Mouse (Mus musculus) CD8-positive naive resting alpha-beta T cell, adult 2 months (primary cell): ENCODE results near the gene Selp.

Source experiments
- DNase-seq, 2 experiments: peaks; one replicate each; pipeline ENCODE4 v3.0.0; 2022; ENCODE audit warnings: low read depth in 2 of 2, low spot score in 2 of 2

Selp gene

DNA sequence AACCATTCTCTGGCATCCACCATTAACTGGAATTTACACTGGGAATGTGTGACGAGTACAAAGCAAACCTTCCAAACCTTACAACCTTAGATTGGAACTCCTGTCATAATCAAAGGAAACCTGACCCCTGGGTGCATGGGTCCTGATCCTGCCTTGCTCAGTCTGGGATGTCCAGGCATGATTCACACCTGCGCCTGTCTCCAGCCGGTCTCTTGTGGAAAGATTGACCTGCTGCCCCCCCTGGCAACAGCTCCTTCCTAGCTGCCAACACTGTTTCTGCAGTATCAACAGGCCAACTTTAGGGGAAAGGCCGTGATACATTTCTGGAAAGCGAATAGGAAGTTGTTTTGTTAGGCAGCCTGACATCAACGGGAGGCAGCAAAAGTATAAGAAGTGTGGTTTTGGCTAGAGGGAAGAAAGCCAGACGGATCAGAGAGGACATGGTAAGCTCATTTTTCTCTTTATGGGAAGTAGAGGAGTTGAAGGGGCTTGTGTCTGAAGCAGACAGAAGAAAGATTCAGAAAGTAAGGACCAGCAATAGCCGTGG is at the start of gene Selp:
Gene Selp, plus strand, starts transcription at position 318 of the 547 bp plus-strand sequence.
- DNase-seq, result no peak

DNA sequence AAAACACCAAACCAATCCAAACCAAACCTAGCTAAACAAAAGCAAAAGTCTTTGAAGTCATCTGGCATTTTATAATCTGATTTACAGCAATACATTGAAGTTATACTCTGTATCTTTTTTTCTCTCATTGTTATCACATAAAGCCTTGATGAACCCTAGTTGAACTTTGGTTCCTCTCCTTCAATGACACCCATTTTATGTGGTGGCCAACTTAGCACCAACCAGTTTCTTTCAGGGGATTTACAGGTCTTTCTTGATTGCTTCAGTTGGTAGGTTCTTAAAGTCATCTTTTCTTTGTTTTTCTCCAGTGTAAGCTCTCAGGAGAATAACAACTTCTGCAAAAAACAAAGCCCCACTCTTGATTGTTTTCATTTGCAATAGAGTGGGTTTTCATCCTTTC is 45.8 kb upstream of the Selp start:
- DNase-seq, result peak in 1 of 2 experiments; percentile 41

DNA sequence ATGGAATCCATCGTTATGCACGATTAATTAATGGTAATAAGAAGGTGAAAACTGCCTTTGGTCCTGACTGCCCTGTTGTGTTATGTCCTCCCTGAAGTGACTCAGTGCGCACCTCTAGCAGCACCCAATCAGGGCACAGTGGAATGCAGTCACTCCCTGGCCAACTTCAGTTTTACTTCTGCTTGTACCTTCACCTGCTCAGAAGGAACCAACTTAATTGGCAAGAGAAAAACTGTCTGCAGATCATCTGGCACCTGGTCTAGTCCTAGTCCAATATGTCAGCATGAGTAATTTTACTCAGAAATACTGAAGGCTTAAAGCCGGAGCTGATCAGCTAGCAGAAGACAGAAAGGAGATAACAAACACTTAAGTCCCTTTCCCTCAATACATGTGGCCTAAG is 44.6 kb upstream of the Selp start:
- DNase-seq, result no peak

GRCm38 (mm10) chr1:164071111-164071510 is 44.0 kb upstream of the Selp start:
- DNase-seq, result peak in 1 of 2 experiments; percentile 43

DNA sequence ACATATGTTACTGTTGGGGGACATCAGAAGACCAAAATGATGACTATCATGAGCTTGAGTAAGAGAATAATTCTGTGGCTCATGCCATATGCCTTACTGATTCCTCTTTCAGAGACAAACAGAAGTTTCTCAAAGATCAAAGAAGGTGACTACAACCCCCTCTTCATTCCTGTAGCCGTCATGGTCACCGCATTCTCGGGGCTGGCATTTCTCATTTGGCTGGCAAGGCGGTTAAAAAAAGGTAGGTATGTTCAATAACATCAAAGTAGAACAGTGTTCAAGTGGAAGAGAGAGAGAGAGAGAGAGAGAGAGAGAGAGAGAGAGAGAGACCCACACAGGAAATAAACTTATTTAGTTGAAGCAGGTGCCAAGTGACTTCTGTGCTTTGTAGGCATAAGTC is 43.1 kb upstream of the Selp start:
- peak; percentile 55 to 56 for DNase-seq

DNA sequence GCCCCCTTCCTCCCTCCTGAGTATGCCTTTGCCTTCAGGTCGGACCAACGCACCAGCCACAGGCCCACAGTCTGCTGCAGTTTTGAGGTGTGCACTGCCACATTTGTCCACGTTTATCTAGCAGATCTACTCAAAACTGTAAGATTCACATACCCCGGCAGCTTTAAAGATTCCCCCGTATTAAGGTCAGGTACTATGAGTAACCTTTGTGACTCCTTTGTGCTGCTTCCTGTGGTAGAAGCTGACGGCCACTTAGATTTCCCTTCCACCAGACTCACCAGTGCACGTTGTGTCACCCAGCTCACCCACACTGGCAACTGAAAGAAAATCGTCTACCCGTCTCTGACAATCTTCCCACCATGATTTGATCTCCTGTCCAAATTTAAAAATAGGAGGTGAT is 42.0 kb upstream of the Selp start:
- no peak for DNase-seq

GRCm38 (mm10) chr1:164073803-164074202 is 41.3 kb upstream of the Selp start:
- DNase-seq, result no peak

- DNase-seq, result no peak
Observed at GRCm38 (mm10) chr1:164074606-164075140, 40.4 kb upstream of the Selp start.

GRCm38 (mm10) chr1:164075416-164075815 is 39.6 kb upstream of the Selp start:
- DNase-seq, result no peak

- DNase-seq, result no peak
Observed at GRCm38 (mm10) chr1:164076441-164076840, 38.6 kb upstream of the Selp start.

- peak in 1 of 2 experiments; percentile 58 for DNase-seq
Observed at GRCm38 (mm10) chr1:164077031-164077430, 38.0 kb upstream of the Selp start.

DNA sequence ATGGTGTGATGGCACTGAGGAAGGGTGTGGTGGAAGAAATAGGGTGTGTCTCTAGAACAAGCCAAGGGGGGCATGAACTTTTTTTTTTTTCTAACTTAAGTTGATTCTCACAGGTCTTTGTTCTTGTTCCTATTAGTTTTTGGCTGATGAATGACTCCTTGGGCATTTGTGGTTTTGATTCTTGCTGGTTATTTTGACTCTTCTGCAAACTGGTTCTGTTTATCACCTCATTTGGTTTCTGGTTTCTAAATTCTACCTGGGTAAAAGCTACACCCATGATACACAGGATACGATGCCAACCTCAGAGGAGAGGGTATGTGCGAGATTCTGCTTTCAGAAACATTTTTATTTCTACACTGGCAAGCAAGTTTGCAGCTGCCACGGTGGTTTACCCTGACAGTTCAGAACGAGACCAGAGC is 36.7 kb upstream of the Selp start:
- DNase-seq, result peak; percentile 51 to 65

- DNase-seq, result no peak
Observed at GRCm38 (mm10) chr1:164079091-164079490, 36.0 kb upstream of the Selp start.

GRCm38 (mm10) chr1:164083046-164083445 is 32.0 kb upstream of the Selp start:
- no peak for DNase-seq

GRCm38 (mm10) chr1:164086797-164087196 is 28.3 kb upstream of the Selp start:
- DNase-seq, result no peak

DNA sequence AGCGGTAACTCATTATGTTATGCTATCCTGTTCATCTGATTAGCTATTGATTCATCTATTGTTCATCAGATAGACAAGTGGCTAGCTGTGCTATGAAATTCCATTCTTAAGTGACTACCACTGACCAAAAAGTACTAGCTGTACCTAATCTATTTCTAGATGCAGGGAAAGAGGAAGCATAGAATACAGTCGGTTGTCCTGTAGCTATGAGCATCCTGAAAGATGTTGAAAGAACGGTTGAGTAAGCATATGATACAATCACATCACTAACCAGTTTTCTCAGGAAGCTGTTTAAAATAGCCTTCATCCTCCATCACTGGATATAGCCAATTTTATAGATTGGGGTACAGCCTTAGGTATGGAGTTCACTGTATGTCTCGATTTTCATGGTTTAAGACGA is 27.2 kb upstream of the Selp start:
- no peak for DNase-seq

- no peak for DNase-seq
Observed at GRCm38 (mm10) chr1:164096780-164097179, 18.3 kb upstream of the Selp start.

- DNase-seq, result no peak
Observed at GRCm38 (mm10) chr1:164097911-164098310, 17.2 kb upstream of the Selp start.

- DNase-seq, result peak in 1 of 2 experiments; percentile 18
Observed at GRCm38 (mm10) chr1:164098372-164098771, 16.7 kb upstream of the Selp start.

GRCm38 (mm10) chr1:164109763-164110162 is 5.3 kb upstream of the Selp start:
- no peak for DNase-seq

GRCm38 (mm10) chr1:164110591-164111329 is 4.3 kb upstream of the Selp start:
- no peak for DNase-seq

DNA sequence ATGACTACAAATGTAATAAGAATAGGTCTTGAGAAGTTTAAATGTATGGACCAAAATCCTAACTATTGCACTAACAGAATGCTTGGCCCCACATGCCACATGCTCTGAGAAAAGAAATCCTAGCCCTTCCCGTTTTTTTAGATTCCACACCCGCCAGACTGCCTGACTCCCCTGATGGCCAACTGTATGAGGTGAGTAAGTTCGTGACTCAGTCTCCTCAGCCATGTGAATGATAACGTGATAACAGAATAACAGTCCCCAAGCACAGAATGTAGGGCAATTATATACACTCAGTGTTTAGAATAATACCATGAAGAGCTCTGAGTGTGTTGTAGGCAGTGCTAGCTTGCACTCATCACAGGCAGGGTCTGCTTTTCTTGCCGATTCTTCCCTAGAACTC is 784 bp upstream of the Selp start:
- DNase-seq, result no peak

DNA sequence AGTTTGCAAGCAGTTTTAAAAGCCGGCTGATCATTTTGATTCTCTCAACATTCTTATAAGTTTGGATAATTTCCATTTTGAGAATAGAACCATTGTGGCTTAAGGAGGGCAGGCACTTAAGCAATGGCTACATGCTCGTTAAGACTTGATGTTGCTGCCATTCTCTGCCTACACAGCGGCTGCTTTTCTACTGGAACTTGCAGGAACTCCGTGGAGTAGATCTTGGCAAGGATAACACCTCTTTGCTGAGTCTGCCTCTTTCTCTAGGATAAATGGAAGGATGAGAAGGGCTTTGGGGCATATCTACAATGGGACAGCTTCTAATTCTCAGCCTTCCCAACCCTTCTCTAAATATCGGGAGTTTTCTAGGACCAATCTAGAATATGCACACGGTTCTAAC is 583 bp downstream of the Selp start:
- DNase-seq, result no peak
